Mouse (Mus musculus) left cerebral cortex, adult 2 months (tissue): ENCODE results near the gene Gm5447. TPM values are rescaled to one million over a fixed set of nuclear protein-coding genes. Genes with fewer than 3 reads are reported as not detected.

Source experiments
- DNase-seq, 2 experiments: peaks; one replicate each; pipeline ENCODE4 v3.0.0; 2021 to 2022; ENCODE audit warnings: low spot score in 2 of 2, mixed read lengths in 1 of 2; ENCODE audit errors: extremely low spot score in 1 of 2
- H3K27ac ChIP-seq: fragments of 200-600 bp; 2 replicates; pipeline ENCODE4 v1.8.1; 2022
- H3K4me3 ChIP-seq: fragments of 200-600 bp; 2 replicates; pipeline ENCODE4 v1.8.1; 2022
- CTCF ChIP-seq: fragments of 200-600 bp; IDR thresholded peaks from 2 replicates; pipeline ENCODE4 v1.8.1; 2022; ENCODE audit warnings: antibody characterized with exemption, mild to moderate bottlenecking, moderate library complexity
- intact Hi-C: fragments of 180-260 bp; cut with DNase I; formaldehyde crosslinking; loops from one replicate; pipeline ENCODE4 v1.15.1; 2025
- total RNA-seq, 2 experiments: library from RNA; stranded (reverse); gene quantifications; 2 replicates each; pipeline ENCODE4 v1.2.3; 2021

Gm5447 gene
- total RNA-seq, 2 experiments from 2014 or later, result 0.18 TPM; not detected in 1

- DNase-seq, result no peak
- intact Hi-C loops, result loop anchor here (5.0 to 10.0 kb wide), 4 partner anchors 87 to 668 kb away; no protein-coding TSS in a partner anchor
Observed at GRCm38 (mm10) chr13:30989710-30990109, 15.7 kb downstream of the Gm5447 start.

GRCm38 (mm10) chr13:30990233-30990632 is 16.2 kb downstream of the Gm5447 start:
- Histone ChIP-seq H3K4me3 (no peak overlapping the region), H3K27ac (no peak overlapping the region)
- DNase-seq, result no peak
- intact Hi-C loops, result loop anchor here (5.0 kb wide), 2 partner anchors 88 to 667 kb away; no protein-coding TSS in a partner anchor
- TF ChIP-seq CTCF, result no peak

More at GRCm38 (mm10) chr13:30989710-30990109, 15.7 kb downstream of the Gm5447 start:
- no peak overlapping the region for H3K4me3 ChIP-seq
- no peak for TF ChIP-seq CTCF
- H3K27ac ChIP-seq, result no peak overlapping the region

- peak; percentile 94 for TF ChIP-seq CTCF
- intact Hi-C loops, result loop anchor here (5.0 kb wide), 2 partner anchors 92 to 663 kb away; no protein-coding TSS in a partner anchor
- H3K4me3 ChIP-seq, result no peak overlapping the region
- H3K27ac ChIP-seq, result no peak overlapping the region
- DNase-seq, result peak; percentile 62 to 65
Observed at GRCm38 (mm10) chr13:30993819-30994218, 19.8 kb downstream of the Gm5447 start.

- Histone ChIP-seq H3K27ac (no peak overlapping the region), H3K4me3 (no peak overlapping the region)
- intact Hi-C loops, result loop anchor here (5.0 kb wide), 2 partner anchors 92 to 663 kb away; no protein-coding TSS in a partner anchor
- no peak for DNase-seq
- TF ChIP-seq CTCF, result no peak
Observed at GRCm38 (mm10) chr13:30994249-30994858, 20.4 kb downstream of the Gm5447 start.

- intact Hi-C loops, result no loop called here
- Histone ChIP-seq H3K27ac (no peak overlapping the region), H3K4me3 (no peak overlapping the region)
- TF ChIP-seq CTCF, result no peak
- no peak for DNase-seq
Observed at GRCm38 (mm10) chr13:30997526-30998253, 23.7 kb downstream of the Gm5447 start.

GRCm38 (mm10) chr13:30999799-31000198 is 25.8 kb downstream of the Gm5447 start:
- intact Hi-C loops, result no loop called here
- TF ChIP-seq CTCF, result no peak
- no peak for DNase-seq
- Histone ChIP-seq H3K4me3 (no peak overlapping the region), H3K27ac (no peak overlapping the region)

- DNase-seq, result no peak
- no peak overlapping the region for H3K4me3 ChIP-seq
- TF ChIP-seq CTCF, result no peak
- no peak overlapping the region for H3K27ac ChIP-seq
- intact Hi-C loops, result no loop called here
Observed at GRCm38 (mm10) chr13:31004458-31004857, 30.5 kb downstream of the Gm5447 start.

GRCm38 (mm10) chr13:31004995-31005394 is 31.0 kb downstream of the Gm5447 start:
- H3K27ac ChIP-seq, result no peak overlapping the region
- TF ChIP-seq CTCF, result no peak
- H3K4me3 ChIP-seq, result no peak overlapping the region
- intact Hi-C loops, result no loop called here
- no peak for DNase-seq

- intact Hi-C loops, result no loop called here
- no peak overlapping the region for H3K4me3 ChIP-seq
- no peak for TF ChIP-seq CTCF
- DNase-seq, result no peak
- no peak overlapping the region for H3K27ac ChIP-seq
Observed at GRCm38 (mm10) chr13:31017545-31017944, 43.5 kb downstream of the Gm5447 start.

- DNase-seq, result no peak
- TF ChIP-seq CTCF, result no peak
- no peak overlapping the region for H3K4me3 ChIP-seq
- H3K27ac ChIP-seq, result no peak overlapping the region
- intact Hi-C loops, result no loop called here
Observed at GRCm38 (mm10) chr13:31021514-31021913, 47.5 kb downstream of the Gm5447 start.

- Histone ChIP-seq H3K4me3 (no peak overlapping the region), H3K27ac (no peak overlapping the region)
- no peak for DNase-seq
- intact Hi-C loops, result no loop called here
- TF ChIP-seq CTCF, result no peak
Observed at GRCm38 (mm10) chr13:31021927-31022326, 47.9 kb downstream of the Gm5447 start.

- intact Hi-C loops, result no loop called here
- H3K27ac ChIP-seq, result no peak overlapping the region
- no peak for TF ChIP-seq CTCF
- H3K4me3 ChIP-seq, result no peak overlapping the region
- DNase-seq, result no peak
Observed at GRCm38 (mm10) chr13:31023664-31024063, 49.7 kb downstream of the Gm5447 start.

Other genes starting within 250 kb of the Gm5447 start
- gene Irf4, start 225.0 kb upstream of the Gm5447 start, total RNA-seq, result under 1 TPM; 0.32 to 0.58 TPM
- 1 to 10 TPM in 1 of 2 experiments, under 1 TPM in 1; 0.38 to 1.4 TPM for gene Hus1b, start 26.4 kb upstream of the Gm5447 start, total RNA-seq
- gene Exoc2, start 111 bp upstream of the Gm5447 start, total RNA-seq, result 10 to 100 TPM; 38.7 to 42.0 TPM